Mouse (Mus musculus) neural tube, embryonic 12.5 days (tissue): ENCODE results near the gene Nt5e. TPM values are rescaled to one million over a fixed set of nuclear protein-coding genes. Genes with fewer than 3 reads are reported as not detected.
"Not testable (repeated sequence)": the region's sequence is repeated elsewhere in the genome, so short reads cannot be mapped to it uniquely, and the experiment has no call there.

Source experiments
- ATAC-seq: fragments of 200-750 bp; cut with Nextera tagmentation; 2 replicates; pipeline ENCODE4 v1.8.0; 2017; ENCODE audit warnings: low read depth, mild to moderate bottlenecking, moderate TSS enrichment, moderate library complexity; ENCODE audit not compliant: low FRiP score
- H3K27ac ChIP-seq: fragments of 300-500 bp; sonication (generic); 2 replicates; pipeline ENCODE4 v1.5.1; 2016
- H3K27me3 ChIP-seq: fragments of 300-500 bp; sonication (generic); replicated peaks from 2 replicates; pipeline ENCODE4 v1.6.1; 2016; ENCODE audit warnings: mild to moderate bottlenecking
- H3K36me3 ChIP-seq: fragments of 300-500 bp; sonication (generic); 2 replicates; pipeline ENCODE4 v1.6.1; 2016; ENCODE audit warnings: mild to moderate bottlenecking
- H3K4me1 ChIP-seq: fragments of 300-500 bp; sonication (generic); 2 replicates; pipeline ENCODE4 v1.6.1; 2016
- H3K4me2 ChIP-seq: fragments of 300-500 bp; sonication (generic); replicated peaks from 2 replicates; pipeline ENCODE4 v1.6.1; 2016; ENCODE audit warnings: mild to moderate bottlenecking
- H3K4me3 ChIP-seq: fragments of 300-500 bp; sonication (generic); 2 replicates; pipeline ENCODE4 v1.5.1; 2016
- H3K9ac ChIP-seq: fragments of 300-500 bp; sonication (generic); 2 replicates; pipeline ENCODE4 v1.6.1; 2016; ENCODE audit warnings: mild to moderate bottlenecking
- H3K9me3 ChIP-seq: fragments of 300-500 bp; sonication (generic); 2 replicates; pipeline ENCODE4 v1.6.1; 2016; ENCODE audit warnings: mild to moderate bottlenecking
- WGBS: fragments of 180-500 bp; shearing (Covaris S2); methylation state at CpG from one replicate; pipeline ENCODE4 v1.1.7; 2016; 5-methylcytosine and 5-hydroxymethylcytosine counted together
- polyA plus RNA-seq: library from polyadenylated mRNA; unstranded; fragments of >200 nt; fragmentation: Nextera tagmentation; extraction: Ambion mirVana; gene quantifications from 2 replicates; pipeline ENCODE4 v1.2.1, GENCODE M21; 2016

Nt5e gene
- polyA plus RNA-seq = 0.86 and 0.98 TPM in 2 replicates

- Histone ChIP-seq H3K27me3 (peaks cover 23% of the 10 kb centered on the region), H3K27ac (no peak within 1 kb of the TSS), H3K4me1 (peaks cover under 1% of the 10 kb centered on the region; the same call in 1 of the 2 replicates), H3K4me2 (peak within 1 kb of the TSS; percentile 98), H3K4me3 (peak within 1 kb of the TSS; percentile 54), H3K9me3 (no peaks in the 10 kb centered on the region), H3K36me3 (no peaks in the 10 kb centered on the region), H3K9ac (peak within 1 kb of the TSS; percentile 58)
- under 1% methylated on average over 66 of the region's 66 CpGs for WGBS
- ATAC-seq = peak; percentile 94
Observed at GRCm38 (mm10) chr9:88326930-88327901, at the start of gene Nt5e. Nt5e (plus strand) TSS chr9:88327197.

GRCm38 (mm10) chr9:88277588-88277987 is 49.4 kb upstream of the Nt5e start:
- WGBS = 89% methylated on average over 4 of the region's 4 CpGs
- Histone ChIP-seq H3K4me1 (no peaks in the 10 kb centered on the region), H3K27me3 (no peaks in the 10 kb centered on the region), H3K27ac (no peak overlapping the region), H3K9me3 (no peaks in the 10 kb centered on the region), H3K36me3 (no peaks in the 10 kb centered on the region), H3K4me3 (no peak overlapping the region), H3K9ac (no peak overlapping the region), H3K4me2 (no peak overlapping the region)
- ATAC-seq = no peak

DNA sequence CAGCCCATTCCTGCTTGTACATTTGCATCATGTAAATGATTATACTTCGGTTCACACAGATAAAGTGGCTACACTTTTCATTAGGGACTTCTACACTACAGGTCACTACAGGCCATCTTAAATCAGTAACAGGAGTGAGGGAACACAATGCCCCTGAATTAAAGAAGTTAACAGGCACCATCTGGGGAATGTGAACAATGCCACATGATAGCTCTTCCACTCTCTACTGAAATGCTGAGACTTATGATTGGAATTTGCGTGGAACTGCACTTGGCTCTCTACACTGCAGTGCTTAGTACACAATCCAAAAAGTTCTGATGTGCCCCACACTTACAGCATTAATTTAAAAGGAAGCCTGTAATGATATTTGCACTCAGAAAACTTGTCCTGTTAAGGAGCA is 47.3 kb upstream of the Nt5e start:
- no peak overlapping the region for H3K9ac ChIP-seq
- H3K4me2 ChIP-seq = no peak overlapping the region
- WGBS = 86% methylated on average over 2 of the region's 2 CpGs
- H3K9me3 ChIP-seq = no peaks in the 10 kb centered on the region
- H3K4me3 ChIP-seq = no peak overlapping the region
- ATAC-seq = no peak
- H3K27ac ChIP-seq = no peak overlapping the region
- H3K4me1 ChIP-seq = no peaks in the 10 kb centered on the region
- no peaks in the 10 kb centered on the region for H3K27me3 ChIP-seq
- no peaks in the 10 kb centered on the region for H3K36me3 ChIP-seq

- no peak for ATAC-seq
- H3K9ac ChIP-seq = no peak overlapping the region
- no peaks in the 10 kb centered on the region for H3K27me3 ChIP-seq
- H3K4me3 ChIP-seq = no peak overlapping the region
- H3K36me3 ChIP-seq = no peaks in the 10 kb centered on the region
- no peak overlapping the region for H3K4me2 ChIP-seq
- H3K4me1 ChIP-seq = no peaks in the 10 kb centered on the region
- WGBS = 89% methylated on average over 7 of the region's 7 CpGs
- H3K9me3 ChIP-seq = no peaks in the 10 kb centered on the region
- H3K27ac ChIP-seq = no peak overlapping the region
Observed at GRCm38 (mm10) chr9:88289568-88290168, 37.3 kb upstream of the Nt5e start.

DNA sequence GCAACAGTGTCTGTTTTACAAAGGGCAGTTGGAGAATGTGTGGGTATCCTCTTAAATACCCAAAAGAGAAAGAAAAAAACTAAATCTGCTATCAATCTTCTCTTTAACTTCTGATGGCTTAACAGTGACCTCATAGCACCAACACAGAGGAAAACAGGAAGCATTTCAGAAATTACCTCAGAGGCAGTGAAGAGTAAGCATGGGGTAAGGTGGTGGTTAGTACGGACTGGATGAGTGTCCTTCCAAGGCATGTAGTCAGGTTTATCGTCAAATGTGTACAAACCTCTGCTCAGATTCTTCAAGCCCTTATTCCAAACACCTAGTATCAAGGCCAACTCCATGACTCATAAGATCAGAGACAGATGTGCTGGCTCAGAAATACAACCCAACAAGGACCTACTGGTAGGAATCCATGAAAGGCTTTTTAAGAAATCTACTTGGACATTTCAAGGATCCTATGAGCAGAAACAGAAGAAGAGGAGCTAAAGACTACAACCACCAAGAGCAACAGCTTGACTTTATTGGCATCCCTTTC is 34.1 kb upstream of the Nt5e start:
- Histone ChIP-seq H3K4me1 (no peaks in the 10 kb centered on the region), H3K27me3 (no peaks in the 10 kb centered on the region), H3K4me2 (no peak overlapping the region), H3K4me3 (no peak overlapping the region), H3K27ac (no peak overlapping the region), H3K9me3 (no peaks in the 10 kb centered on the region), H3K36me3 (no peaks in the 10 kb centered on the region), H3K9ac (no peak overlapping the region)
- ATAC-seq = no peak
- WGBS = 95% methylated on average over 2 of the region's 2 CpGs

- Histone ChIP-seq H3K4me2 (no peak overlapping the region), H3K4me1 (no peaks in the 10 kb centered on the region), H3K36me3 (no peaks in the 10 kb centered on the region), H3K27me3 (no peaks in the 10 kb centered on the region), H3K9ac (no peak overlapping the region), H3K9me3 (no peaks in the 10 kb centered on the region), H3K27ac (no peak overlapping the region), H3K4me3 (no peak overlapping the region)
- no peak for ATAC-seq
- 70% methylated on average over 4 of the region's 4 CpGs for WGBS
Observed at GRCm38 (mm10) chr9:88295798-88296197, 31.2 kb upstream of the Nt5e start.

- WGBS = 79% methylated on average over 5 of the region's 5 CpGs
Observed at GRCm38 (mm10) chr9:88296321-88296720, 30.7 kb upstream of the Nt5e start.

GRCm38 (mm10) chr9:88297244-88297643 is 29.8 kb upstream of the Nt5e start:
- not testable (repeated sequence) for H3K4me3 ChIP-seq, H3K4me1 ChIP-seq, H3K27ac ChIP-seq, H3K27me3 ChIP-seq, H3K9me3 ChIP-seq, H3K4me2 ChIP-seq, H3K36me3 ChIP-seq, H3K9ac ChIP-seq, ATAC-seq
- WGBS = 89% methylated on average over 3 of the region's 3 CpGs

More at GRCm38 (mm10) chr9:88296321-88296720, 30.7 kb upstream of the Nt5e start:
- Histone ChIP-seq H3K27ac (no peak overlapping the region), H3K36me3 (no peaks in the 10 kb centered on the region), H3K9ac (no peak overlapping the region), H3K4me1 (no peaks in the 10 kb centered on the region), H3K27me3 (no peaks in the 10 kb centered on the region), H3K4me3 (no peak overlapping the region), H3K9me3 (no peaks in the 10 kb centered on the region), H3K4me2 (no peak overlapping the region)
- no peak for ATAC-seq

- no peaks in the 10 kb centered on the region for H3K36me3 ChIP-seq
- H3K4me3 ChIP-seq = no peak overlapping the region
- no peaks in the 10 kb centered on the region for H3K27me3 ChIP-seq
- no peak overlapping the region for H3K27ac ChIP-seq
- H3K9me3 ChIP-seq = no peaks in the 10 kb centered on the region
- H3K4me2 ChIP-seq = no peak overlapping the region
- no peaks in the 10 kb centered on the region for H3K4me1 ChIP-seq
- no peak overlapping the region for H3K9ac ChIP-seq
- WGBS = 83% methylated on average over 8 of the region's 8 CpGs
- ATAC-seq = no peak
Observed at GRCm38 (mm10) chr9:88297871-88298658, 28.9 kb upstream of the Nt5e start.

DNA sequence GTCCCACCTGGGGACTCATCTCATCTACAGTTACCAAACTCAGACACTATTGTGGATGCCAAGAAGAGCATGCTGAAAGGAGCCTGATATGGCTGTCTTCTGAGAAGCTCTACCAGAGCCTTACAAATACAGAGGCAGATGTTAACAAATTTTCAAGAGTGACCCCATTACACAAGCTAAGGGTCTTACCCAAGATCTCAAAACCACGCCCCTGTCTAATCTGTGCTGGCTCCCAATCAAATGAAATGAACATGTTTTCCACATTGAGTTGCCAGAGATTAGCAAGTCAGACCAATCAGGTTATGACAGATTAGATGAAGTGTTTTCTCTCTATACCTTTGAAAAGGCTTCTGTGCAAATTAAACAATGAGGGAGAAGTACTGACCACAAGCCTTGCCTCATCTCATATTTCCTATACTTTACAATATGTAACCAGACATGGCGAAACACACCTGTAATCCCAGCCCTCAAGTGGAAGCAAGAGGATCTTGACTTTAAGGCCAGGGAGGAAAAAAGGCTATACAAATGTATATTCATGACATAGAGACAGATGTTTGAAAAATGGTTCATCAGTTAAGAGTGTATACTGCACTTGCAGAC is 19.9 kb upstream of the Nt5e start:
- Histone ChIP-seq H3K36me3 (no peaks in the 10 kb centered on the region), H3K4me3 (no peak overlapping the region), H3K4me2 (no peak overlapping the region), H3K9me3 (no peaks in the 10 kb centered on the region), H3K4me1 (no peaks in the 10 kb centered on the region), H3K9ac (no peak overlapping the region), H3K27me3 (no peaks in the 10 kb centered on the region), H3K27ac (no peak overlapping the region)
- 92% methylated on average over 2 of the region's 2 CpGs for WGBS
- no peak for ATAC-seq

- 71% methylated on average over 1 of the region's 1 CpGs for WGBS
- Histone ChIP-seq H3K36me3 (no peaks in the 10 kb centered on the region), H3K9ac (no peak overlapping the region), H3K27ac (no peak overlapping the region), H3K4me1 (no peaks in the 10 kb centered on the region), H3K27me3 (no peaks in the 10 kb centered on the region), H3K4me2 (no peak overlapping the region), H3K4me3 (no peak overlapping the region), H3K9me3 (no peaks in the 10 kb centered on the region)
- no peak for ATAC-seq
Observed at GRCm38 (mm10) chr9:88309127-88309526, 17.9 kb upstream of the Nt5e start.
